Mouse (Mus musculus) gastrocnemius, postnatal 10 days (tissue): ENCODE results near the gene Fam8a1. TPM values are rescaled to one million over a fixed set of nuclear protein-coding genes. Genes with fewer than 3 reads are reported as not detected.
A peak's percentile ranks its signal among the peaks of the same experiment; 100 is the strongest.

Experiments used
- DNase-seq: peaks from one replicate; pipeline ENCODE4 v3.0.0; 2021; ENCODE audit warnings: mixed read lengths
- long read RNA-seq, 2 experiments: library from polyadenylated mRNA; stranded (forward); transcript quantifications; one replicate each; pipeline ENCODE4 v2.0.0; 2021
- total RNA-seq, 2 experiments: library from RNA; stranded (reverse); gene quantifications; 2 replicates each; pipeline ENCODE4 v1.2.3; 2021

Gene Fam8a1
- 10 to 100 TPM; 29.6 to 31.5 TPM for total RNA-seq
- long read RNA-seq, experiment 1, transcript Fam8a1-201 (5 exons, 3,664 nt) = major isoform, 8 of 11 reads
- long read RNA-seq, experiment 1, partial matches to known transcripts = 3 of 11 reads
- long read RNA-seq, experiment 1, other reads (novel, unspliced or antisense) = 0 of 11 reads
- long read RNA-seq, experiment 2, transcript Fam8a1-201 (5 exons, 3,664 nt) = major isoform, 13 of 16 reads
- long read RNA-seq, experiment 2, partial matches to known transcripts = 2 of 16 reads
- long read RNA-seq, experiment 2, other reads (novel, unspliced or antisense) = 1 of 16 reads

- peak; percentile 92 for DNase-seq
These were observed at the start of gene Fam8a1 for GRCm38 (mm10) chr13:46669048-46669619. Gene Fam8a1 (plus strand): TSS chr13:46669522.

- DNase-seq = peak; percentile 43
These were observed 49.7 kb upstream of the Fam8a1 start for GRCm38 (mm10) chr13:46619633-46620032.

GRCm38 (mm10) chr13:46620964-46621757 lies 48.2 kb upstream of the Fam8a1 start:
- no peak for DNase-seq

GRCm38 (mm10) chr13:46626608-46627007 lies 42.7 kb upstream of the Fam8a1 start:
- no peak for DNase-seq

- peak; percentile 39 for DNase-seq
These were observed 41.5 kb upstream of the Fam8a1 start for GRCm38 (mm10) chr13:46627841-46628240.

DNA sequence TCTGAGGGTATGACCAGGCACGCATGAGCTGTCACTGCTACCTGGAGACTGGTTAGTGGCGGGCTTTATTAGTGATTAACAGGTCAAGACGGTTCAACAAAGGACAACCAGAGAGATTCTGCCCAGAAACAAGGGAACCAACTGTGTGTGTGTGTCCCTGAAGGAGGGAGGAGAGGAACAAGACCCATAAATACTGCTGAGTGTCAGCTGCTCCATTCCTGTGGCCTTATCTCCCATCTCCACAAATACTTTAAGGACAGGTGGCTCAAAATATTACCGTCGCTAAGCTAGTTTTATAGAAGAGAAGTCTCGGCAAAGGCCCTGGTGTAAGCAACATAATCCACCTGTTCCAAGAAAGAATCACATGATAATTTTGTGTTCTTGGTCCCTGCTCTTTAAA lies 39.9 kb upstream of the Fam8a1 start:
- DNase-seq = no peak

DNA sequence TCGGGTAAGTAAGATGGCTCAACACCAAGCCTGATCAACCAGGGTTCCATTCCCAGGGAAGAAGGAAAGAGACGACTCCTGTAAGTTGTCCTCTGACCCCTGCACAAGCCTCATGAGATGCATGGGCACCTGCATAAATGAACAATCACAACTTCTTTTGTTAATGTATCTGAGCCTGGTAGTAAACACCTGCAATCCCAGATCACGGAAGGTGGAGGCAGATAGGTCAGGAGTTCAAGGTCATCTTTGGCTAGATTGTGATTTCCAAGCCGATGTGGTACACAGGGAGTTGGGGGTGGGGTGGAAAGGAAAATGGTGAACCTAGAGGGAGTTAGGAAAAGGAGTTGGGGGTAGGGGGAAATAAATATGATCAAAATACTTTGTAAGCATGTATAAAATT lies 36.5 kb upstream of the Fam8a1 start:
- DNase-seq = no peak

DNA sequence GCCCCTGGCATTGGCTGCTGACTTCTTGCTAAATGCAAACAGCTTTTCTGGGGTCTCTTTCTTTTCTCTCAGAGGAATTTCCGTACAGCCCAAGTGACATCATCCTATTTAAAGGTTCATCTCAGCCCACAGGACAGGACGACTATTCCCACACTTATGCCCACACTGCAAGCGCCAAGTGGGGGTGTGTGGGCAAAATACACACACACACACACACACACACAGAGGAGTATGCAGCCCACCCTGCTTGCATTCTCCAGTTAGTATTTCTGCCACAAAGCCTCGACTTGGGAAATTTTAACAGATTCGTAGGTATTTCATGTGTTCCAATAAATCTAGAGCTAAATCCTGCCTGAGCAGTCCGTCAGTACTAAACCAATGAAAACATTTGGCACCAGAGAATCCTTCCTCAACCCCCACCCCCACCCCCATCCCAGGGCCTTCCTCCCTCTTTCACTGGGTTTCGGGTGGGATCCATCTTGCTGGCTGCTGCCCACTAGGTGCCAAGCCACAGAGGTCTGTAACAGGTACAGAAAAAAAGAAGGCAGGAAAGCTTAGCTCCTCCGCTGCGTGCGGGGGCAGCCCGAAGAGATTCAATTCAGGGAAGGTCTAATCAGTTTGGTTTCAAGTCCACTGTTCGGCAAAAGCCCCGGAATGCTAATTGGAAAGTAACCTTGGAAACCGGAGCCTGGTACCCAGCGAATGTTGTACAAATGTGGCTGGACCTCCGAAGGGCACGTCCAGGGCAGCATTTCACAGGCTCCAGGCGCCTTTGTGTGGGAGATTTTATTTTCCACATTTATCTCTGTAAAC lies 35.8 kb upstream of the Fam8a1 start:
- no peak for DNase-seq

- DNase-seq = no peak
These were observed 35.2 kb upstream of the Fam8a1 start for GRCm38 (mm10) chr13:46634133-46634488.

DNA sequence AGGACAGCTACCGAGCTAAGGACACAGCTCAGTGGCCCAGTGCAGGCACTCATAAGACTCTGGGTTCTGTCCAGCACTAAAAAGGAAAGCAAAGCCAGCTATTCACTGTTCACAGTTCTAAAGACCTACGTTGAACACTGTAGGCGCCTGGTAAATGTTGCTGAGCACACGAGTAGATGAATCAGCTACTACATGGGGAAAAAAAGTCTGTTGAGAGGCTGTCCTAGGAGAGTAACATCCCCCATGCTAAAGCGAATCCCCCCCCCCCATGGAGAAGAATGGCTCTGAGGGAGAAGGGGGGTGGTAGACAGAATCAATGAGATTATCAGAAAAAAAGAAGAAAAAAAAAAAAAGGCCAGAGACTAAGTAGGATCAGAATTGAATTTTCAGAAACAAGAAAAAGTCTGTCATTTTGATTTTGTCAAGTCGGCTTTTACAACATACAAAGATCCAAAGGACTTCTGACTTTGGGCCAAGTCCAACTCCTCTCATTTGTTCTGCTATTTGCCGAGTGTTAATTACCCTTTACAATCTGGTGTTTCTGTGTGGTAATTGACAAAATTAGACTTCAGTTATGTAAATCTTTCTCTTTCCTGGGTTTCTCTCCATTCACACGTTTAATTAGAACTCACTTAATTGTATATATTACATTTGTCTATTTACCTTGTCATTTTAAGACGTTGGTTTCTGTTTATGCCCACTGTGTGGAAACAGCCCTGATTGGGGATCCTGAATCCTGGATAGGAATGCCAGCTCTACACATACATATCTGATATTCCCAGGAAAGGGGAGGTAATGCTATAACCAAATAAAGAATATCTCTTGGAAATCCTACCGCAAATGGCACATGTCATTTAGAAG lies 28.5 kb upstream of the Fam8a1 start:
- DNase-seq = no peak

DNA sequence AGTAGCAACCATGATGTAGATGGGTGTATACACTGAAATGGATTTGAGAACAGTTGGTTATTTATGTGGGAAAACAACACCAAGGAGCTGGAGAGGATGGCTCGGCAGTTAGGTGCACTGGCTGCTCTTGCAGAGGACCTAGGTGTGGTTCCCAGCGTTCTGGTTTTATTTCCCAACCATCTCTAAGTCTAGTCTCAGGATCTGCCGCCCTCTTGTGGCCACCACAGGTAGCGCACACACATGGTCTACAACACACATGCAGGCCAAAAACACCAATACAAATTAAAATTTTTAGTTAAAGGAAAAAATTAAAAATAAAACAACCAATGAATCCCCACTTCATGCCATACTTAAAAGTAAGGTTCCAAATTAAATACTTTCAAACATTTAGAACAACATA lies 27.0 kb upstream of the Fam8a1 start:
- no peak for DNase-seq

- DNase-seq = no peak
These were observed 25.1 kb upstream of the Fam8a1 start for GRCm38 (mm10) chr13:46644175-46644574.

- no peak for DNase-seq
These were observed 23.8 kb upstream of the Fam8a1 start for GRCm38 (mm10) chr13:46645476-46645875.

- DNase-seq = no peak
These were observed 17.5 kb upstream of the Fam8a1 start for GRCm38 (mm10) chr13:46651853-46652252.

DNA sequence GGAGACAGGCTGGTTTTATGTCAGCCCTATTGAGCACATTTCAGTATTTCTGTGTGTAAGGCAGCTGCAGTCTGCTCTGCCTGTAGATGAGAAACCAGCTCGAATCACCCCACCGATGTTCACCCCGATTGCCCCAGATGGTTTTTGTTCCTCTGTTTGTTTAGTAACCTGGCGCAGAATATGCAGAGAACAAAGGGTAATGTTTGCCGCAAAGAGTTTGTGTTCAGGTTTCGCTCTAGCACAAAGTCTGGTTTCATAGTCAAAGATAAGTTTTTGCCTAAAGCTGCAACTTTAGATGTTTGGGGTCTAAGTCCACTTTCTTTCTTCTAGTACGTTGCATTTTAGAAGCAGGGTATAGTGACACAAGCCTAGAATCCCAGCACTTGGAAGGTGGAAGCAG lies 16.7 kb upstream of the Fam8a1 start:
- DNase-seq = no peak

DNA sequence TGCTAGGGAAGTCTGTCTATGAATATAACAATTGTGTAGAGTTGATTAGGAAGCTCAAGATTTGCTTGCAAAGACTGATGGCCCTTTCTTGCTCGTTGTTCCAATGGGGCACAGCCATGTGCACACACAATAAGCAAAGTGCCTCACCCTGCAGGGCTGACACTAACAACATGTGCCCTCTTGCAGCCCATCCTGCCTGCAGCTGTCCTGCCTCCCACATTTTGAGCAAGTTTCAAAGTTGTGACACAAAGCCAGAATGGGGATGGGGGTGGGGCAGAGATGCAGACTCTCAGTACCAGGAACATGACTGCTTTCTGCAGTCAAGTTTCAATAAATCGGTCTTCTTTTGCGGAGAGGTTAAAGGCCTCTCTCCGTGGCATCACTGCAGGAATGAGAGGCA lies 15.7 kb upstream of the Fam8a1 start:
- DNase-seq = no peak

DNA sequence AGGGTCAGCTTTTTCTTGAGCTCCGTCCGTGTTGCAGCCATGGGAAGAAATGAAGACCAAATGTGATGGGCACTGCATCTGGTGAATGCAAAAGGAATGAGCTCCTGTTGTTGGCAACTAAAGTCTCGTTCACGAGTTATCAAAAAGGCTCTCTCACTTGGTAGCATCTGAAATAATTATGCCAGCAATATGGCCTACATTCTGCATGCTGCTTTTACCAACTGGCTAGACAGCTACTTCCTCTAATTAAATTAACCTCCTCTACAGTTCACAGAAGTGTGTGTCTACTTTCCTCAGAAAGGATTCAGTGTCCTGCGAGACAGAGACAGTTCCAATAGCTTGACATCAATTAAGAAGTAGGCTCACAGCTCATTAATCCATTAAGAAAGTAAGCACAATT lies 14.8 kb upstream of the Fam8a1 start:
- DNase-seq = no peak

DNA sequence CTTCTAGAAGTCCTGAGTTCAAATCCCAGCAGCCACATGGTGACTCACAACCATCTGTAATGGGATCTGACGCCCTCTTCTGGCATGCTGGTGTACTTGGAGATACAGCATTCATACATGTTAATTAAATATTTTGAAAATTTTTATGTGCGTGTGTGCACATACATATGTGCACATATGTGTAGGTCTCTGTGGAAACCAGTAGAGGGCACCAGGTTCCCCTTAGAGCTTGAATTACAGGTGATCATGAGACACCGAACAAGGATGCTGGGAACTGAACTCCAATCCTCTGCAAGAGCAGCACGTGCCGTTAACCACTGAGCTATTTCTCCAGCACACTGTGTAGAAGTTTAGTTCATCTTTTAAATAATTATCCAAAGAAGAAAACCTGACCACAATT lies 10.1 kb upstream of the Fam8a1 start:
- no peak for DNase-seq

GRCm38 (mm10) chr13:46663461-46663964 lies 5.8 kb upstream of the Fam8a1 start:
- DNase-seq = no peak

- peak; percentile 39 for DNase-seq
These were observed 424 bp downstream of the Fam8a1 start for GRCm38 (mm10) chr13:46669620-46670271.

- no peak for DNase-seq
These were observed 1.2 kb downstream of the Fam8a1 start for GRCm38 (mm10) chr13:46670514-46670913.
